Mouse (Mus musculus) spleen, adult 18-20 months (tissue): Measurements from ENCODE around the gene Anapc16.

Experiments
- DNase-seq, 2 experiments: peaks; one replicate each; pipeline ENCODE4 v3.0.0; 2022; ENCODE audit warnings: mixed read lengths in 2 of 2

Anapc16 gene

DNA sequence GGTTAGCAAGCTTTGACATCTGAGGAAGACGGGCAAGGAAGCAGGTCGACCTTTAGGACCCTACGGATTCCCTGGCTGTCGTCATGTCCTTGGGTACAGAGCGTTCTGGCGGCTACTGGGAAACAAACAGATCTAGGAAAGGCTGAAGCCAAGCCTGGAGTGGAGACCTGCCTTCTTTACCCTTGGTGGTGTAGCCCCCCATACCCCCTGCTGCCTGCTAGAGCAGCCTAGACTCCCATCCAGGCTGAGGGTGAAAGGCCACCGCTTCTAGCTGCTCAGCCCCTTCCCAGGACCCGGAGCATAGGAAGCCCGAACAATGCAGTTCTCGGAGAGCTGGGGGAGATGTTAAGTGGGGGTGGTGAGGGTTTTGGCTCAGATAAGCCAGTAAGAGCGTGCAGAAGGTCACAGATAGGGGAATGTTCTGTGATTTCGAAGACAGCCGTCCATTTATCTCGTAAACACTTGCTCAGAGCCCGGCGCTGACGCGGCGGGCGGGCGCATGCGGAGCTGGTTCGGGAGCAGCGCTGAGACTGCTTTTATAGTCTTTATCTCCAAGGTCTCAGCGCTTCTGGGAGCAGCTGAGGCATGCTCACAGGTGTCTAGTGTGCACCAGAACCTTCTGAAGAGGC is 33.0 kb downstream of the Anapc16 start:
- peak; percentile 41 to 44 for DNase-seq

DNA sequence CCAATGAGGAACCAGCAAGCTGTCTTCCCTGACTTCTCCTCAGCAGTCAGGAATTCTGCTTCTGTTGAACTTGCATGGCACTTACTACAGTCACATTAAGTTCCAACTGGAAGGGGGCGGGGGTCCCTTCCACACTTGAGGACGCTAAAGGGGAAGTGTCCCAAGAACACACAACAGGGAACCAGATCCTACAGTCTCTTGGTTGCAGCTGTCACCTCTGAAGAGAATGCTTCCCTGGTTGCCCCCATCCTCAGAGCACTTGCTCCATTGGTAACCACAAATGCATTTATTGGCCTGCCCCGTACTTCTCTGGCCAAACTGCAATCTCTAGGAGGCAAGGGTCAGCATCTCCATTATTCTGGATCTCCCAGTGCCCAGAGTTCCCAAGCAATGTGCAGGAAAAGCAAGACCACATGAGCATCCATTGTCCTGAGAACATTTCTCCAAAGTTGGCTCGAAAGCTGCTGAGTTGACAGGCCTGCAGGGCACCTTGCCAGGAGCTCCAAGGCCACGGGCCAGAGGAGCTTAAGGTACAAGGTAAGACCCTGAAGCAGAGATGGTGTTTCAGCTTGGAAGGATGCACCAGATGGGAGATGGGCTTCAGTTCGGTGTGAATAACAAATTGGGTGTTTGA is 35.5 kb downstream of the Anapc16 start:
- no peak for DNase-seq

DNA sequence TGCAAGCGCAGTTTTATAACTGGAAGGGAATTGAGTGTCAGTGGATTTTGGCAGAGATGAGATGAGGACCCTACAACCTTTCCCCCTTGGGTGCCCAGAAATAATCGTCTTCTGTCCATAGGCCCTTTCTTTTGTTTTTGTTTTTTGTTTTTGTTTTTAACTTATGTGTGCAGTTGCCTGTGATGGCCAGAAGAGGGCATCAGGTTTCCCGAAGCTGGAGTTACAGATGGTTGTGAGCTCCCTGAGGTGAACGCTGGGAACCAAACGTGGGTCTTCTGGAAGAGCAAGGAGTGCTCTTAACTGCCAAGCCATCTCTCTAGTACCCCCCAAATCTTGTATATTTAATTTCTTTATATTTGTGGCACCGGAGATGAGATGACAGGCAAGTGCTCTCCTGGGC is 36.2 kb downstream of the Anapc16 start:
- DNase-seq, result no peak

DNA sequence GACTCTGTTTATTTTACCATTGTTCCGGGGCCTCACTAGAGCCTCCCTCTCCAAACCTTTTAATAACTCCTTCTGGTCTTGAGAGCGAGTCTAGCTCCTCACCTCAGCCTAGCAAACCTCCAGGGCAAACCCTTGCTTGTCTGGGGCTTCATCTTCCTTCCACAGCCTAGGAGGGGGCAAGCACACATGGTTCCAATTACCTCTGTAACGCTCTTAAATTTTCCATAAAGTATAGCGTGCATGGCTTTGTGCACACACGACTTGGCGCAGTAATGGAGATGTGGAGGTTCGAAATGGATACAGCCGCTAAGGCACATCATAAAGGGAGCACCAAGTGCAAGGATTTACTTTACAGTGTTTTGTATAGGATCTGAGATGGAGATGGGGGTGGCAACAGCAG is 37.1 kb downstream of the Anapc16 start:
- no peak for DNase-seq

DNA sequence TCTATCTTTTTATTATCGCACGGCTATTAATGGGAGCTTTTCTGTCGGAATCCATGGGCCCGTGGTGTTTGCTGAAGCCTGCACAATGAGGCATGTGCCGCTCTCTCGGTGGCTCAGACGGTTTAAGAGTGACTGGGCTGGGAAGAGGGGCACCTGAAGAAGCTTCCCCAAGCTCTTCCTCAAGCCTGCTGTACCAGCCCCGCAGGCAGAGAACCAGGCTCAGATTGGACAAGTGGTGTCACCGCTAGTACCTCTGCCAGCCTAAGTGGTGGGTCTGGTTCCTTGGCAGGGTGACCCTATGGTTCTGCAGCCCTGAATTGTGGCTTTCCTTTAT is 37.6 kb downstream of the Anapc16 start:
- no peak for DNase-seq

DNA sequence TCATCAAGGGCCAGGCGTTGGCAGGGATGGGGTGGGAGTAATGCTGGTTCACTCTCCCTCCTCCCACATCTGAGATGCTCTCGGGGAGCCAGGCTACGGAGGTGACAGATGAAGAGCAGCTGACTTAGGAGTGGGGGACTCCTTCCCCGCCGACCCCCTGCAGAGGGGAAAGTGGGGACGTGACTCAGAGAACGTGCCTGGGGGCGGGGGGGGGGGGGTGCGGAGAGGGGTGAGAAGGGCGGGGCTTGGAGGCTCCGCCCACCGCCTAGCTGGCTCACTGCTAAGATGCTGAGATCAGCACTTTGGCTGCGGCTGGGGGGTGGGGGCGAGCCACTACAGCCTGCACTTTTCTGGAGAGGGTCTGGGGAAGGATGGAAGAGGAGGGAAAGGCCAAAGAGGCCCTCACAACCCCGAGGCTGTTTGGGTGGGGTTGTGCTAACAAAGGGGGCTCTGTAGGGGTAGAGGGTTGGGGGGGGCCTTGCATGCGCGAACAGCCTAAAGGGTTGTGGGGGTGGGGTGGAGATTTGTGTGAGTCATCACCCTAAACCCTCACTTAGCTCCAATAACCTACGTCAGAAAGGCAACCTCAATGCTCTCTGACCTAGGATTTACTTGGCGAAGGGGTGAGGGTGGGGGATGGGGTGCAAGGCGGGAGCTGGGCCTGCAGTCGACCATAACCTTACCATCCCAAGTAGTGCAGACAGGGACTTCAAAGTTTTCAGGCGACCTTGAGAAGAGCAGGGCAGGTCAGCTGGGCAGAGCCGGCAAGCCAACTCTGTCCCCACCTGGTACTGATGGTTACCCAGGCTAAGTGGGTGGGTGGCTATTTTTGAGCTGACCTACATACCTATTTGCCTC is 38.2 kb downstream of the Anapc16 start:
- DNase-seq, result no peak

DNA sequence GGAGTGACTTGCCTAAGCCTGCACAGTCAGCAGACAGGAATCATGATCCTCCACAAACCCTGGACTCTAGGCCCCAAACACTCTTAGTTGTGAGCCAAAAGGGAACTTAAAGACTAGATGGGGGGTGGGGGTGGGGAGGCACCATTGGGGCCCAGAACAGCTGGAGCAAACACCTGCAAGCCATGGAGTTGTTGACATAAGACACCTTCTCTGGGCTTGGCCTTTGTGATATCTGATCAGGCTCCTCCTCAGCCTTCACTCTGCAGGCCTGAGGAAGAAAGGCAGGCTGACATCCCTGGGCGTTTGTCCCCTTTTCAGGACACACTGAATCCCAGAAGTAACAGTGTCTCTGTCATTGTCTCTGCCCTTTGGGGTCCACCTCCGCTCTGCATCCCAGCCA is 39.3 kb downstream of the Anapc16 start:
- DNase-seq, result no peak

DNA sequence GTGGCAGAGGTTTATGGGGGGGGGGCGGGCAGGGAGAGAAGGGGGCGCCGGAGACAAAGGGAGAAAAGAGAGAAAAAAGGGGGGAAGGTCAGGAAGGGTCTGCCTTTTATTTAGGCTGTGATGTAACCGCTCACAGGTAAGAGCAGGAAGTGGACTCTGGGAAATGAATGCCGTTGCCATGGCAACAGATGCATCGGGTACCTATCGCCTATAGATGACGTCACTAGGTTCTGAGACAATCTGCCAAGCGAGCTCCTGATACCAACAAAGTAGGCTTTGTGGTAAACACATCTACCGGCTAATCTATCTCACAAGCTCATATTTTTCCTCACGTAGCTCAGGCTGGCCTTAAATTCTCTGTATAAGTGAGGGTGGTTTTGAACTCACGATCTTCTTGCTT is 43.4 kb downstream of the Anapc16 start:
- no peak for DNase-seq

DNA sequence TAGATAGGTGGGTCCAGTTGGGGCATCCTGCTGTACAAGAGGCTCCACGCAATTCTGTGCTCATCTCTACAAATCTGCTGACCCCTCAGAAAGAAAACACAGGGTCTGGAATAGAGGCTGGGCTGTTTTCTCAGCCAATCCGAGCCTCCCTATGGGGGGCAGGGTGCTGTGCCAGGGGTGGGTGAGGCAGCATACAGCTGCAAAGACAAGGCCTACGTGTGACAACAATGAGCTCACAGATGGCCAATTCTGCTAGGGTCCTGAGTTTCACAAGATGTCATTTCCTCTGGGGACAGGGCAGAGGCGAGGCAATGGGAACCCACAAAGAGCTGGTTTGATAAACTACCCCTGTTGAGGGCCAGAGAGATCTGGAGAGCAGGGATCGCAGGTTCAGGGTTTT is 44.5 kb downstream of the Anapc16 start:
- DNase-seq, result no peak

DNA sequence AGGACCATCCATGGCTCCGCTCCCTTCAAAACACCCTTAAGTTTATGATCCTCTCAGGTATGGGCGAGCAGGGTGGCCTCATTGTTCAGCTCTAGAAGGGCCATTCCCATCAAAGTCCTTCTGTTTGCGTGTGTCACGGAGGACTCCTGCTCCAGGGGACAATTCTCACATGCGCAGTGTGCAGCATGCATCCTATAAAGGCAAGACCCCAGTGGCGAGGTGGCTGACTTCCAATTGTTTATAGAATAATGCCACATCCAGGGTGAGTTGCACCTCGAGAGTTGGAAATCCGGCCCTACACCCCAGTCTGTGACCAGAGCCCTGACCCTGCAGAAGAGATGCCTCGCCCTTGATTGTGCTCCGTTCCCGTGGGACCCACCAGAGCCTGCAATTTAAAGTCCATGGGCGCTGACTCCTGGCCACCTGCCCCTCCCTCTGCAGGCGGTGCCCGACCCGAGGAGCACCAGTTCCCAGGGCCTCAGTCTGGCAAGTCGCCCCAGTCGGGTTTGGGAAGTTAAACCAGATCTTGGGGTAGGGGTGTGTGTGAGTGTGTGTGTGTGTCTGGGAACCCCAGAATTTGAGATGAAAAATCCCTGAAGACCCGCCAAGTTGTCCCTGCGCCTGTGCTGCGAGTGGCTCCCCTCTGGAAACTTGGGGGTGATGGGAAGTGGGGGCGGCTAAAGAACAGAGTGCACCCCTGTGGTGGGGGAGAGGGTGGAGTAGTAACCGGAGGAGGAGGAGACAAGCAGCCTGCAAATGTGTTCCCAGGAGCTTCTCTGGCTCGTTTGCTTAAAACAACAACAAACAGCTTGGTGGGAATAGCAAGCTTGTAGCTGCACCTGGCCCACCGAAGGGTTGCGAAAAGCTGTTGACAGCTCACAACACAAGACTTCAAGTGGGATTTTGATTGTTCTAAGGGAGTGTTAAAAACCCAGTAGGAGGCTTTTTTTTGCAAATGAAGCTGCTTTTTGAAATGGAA is 45.5 kb downstream of the Anapc16 start:
- peak in 1 of 2 experiments; percentile 11 for DNase-seq

DNA sequence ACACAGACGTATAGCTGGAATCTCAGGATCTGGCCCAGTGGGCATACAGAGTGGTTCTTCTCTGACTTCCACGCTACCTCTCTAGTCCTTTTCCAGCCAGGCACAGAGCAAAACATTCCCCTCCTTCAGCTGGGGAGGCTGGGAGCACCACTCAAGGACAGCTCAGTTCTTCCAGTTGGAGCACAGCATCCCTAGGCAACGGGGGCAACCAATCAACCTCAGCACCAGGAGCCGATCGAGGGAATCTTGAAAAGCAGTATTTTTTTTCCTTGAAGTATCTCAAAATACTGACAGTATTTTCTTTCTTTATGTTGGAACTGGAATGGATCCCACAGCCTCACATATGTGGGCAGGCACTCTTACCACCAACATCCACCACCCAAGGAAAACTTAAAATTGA is 46.3 kb downstream of the Anapc16 start:
- DNase-seq, result no peak

DNA sequence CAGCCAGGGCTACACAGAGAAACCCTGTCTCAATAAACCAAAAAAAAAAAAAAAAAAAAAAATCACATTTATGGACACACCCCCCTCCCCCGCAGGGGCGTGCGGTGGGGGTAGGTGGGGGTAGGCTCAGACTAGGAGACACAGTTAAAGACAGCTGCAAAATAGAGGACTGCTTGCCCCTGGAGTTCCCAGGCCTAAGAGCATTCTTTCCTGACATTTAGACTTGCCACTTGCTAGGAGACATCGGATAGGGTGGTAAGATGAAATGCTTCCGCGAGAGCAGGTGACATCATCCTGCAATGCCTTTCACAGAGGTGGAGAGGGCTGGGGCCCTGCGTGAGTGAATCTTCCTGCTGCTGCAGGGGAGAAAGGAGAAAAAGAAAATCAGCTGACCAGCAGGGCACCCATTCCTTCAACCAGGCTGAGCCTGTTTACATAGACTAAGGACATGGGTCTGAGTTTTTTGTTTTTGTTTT is 49.3 kb downstream of the Anapc16 start:
- no peak for DNase-seq

DNA sequence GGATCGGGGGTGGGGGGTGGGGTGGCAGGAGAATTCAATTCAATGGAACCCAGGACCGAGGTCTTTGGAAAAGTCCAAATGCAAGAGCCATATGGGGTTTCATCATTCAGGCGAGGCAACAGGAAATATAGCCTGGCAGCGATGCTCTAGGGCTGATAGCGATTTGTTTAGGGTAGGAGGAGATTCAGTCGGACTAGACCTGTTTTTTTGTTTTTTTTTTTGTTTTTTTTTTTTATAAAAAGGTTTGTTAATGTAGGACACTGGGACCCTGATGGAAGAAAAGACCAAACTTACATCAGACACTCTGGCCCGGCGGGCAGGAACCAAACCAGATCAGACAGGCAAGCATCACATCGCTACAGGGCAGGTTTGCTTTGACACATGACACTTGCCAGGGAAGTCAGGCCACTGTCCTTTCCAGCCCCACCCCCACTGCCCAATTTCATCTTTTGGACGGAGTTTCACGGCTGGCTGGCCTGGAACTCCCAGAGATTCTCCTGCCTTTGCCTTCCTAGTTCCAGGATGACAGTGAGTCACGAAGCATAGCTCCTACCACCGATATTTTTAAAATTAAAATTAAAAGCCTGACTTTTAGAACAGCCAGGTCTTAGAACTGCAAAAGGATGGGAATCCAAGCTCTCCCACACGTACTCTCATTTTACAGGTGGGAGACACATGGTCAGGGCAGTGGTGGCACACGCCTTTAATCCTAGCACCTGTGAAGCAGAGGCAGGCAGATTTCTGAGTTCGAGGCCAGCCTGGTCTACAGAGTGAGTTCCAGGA is 50.0 kb downstream of the Anapc16 start:
- DNase-seq, result peak in 1 of 2 experiments; percentile 30

DNA sequence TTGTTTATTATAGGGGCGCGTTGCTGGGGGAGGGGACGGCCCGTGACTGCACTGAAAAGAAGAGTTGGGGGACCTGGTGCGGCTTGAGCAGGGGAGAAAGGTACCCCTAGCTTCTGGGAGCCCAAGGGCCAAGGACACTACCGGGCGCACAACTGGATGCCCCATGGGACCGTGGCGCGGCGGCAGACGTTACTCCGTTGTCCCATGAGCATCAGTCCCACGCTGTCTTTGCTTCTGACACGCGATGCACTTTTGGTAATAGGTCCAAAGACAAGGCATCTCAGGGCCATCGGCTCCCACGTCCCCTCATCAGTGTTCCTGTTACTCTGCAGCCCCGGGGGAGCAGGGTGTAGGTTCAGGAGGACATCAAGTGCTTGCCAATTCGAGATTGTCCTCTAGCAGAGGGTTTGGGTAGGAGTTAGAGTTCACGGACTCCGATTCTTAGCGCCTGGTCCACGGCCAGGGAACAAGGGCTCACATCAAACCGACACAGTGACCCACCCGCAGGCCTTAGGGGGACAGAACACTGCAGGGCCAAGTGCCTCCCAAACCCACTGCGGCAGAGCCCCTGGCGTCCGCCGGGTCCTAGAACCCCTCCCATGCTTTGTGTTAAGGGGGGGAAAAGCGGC is 50.7 kb downstream of the Anapc16 start:
- DNase-seq, result peak in 1 of 2 experiments; percentile 45

DNA sequence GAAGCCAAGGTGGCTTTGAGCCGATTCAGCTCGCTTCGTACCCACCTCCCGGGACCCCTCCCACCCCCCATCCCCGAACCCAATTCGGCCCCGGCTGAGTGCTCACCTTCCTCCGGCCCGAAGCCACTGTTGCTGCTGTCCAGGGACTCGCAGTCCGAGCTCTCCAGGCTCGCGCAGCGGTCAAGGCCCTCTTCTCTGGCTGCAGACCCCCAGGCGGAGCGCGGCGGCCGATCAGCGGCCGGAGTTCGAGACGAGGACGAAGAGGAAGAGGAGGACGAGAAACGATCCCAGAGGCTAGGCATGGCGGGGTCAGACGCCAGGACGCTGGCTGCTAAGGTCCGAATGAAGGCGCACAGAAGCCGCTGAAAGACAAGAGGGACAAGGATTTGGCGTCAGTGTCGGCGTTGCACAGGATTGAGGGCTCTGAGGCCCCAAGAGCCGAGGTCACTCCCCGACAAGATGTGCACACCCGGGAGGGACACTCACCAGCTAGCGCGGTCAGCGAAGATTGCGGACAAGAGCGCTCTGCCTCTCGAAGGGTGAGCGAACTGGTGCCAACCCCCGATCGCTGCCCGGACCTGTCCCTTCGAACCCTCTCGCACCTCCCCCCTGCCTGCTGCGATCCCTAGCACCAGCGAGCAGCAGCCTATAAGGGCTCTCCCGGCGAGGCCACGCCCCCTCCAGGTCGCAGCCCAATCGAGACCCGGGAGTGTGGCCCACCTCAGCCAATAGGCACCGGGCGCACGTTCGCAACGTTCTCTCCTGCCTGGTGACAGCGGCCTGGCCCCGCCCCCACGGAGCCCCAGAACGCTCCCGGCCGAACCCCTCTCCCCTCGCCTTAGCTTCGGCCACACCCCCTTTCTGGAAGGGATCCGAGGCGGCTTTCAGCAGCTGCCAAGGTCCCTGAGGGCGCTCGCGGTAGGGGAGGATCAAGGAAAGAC is 51.5 kb downstream of the Anapc16 start, which contains the start of gene Ddit4:
Gene Ddit4, minus strand, starts transcription at position 624 of the 941 bp plus-strand sequence.
- DNase-seq, result peak; percentile 99 to 100

DNA sequence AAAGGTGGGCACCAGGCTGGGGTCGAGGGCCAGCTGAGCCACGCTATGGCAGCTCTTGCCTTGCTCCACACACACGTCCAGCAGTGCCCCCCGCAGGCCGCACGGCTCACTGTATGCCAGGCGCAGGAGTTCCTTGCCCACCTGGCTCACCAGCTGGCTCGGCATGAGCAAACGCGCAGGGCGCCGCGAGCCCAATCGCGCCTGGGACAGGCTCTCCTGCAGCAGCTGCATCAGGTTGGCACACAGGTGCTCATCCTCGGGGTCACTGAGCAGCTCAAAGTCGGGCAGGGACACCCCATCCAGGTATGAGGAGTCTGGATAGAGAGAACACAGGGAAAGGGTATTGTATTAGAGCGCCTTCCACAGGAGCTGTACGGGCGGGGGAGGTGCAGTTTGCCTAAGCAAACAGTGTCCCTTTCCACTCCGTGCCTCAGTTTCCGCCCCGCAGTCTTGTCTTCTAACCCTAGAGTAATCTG is 52.2 kb downstream of the Anapc16 start:
- DNase-seq, result peak; percentile 75 to 81

DNA sequence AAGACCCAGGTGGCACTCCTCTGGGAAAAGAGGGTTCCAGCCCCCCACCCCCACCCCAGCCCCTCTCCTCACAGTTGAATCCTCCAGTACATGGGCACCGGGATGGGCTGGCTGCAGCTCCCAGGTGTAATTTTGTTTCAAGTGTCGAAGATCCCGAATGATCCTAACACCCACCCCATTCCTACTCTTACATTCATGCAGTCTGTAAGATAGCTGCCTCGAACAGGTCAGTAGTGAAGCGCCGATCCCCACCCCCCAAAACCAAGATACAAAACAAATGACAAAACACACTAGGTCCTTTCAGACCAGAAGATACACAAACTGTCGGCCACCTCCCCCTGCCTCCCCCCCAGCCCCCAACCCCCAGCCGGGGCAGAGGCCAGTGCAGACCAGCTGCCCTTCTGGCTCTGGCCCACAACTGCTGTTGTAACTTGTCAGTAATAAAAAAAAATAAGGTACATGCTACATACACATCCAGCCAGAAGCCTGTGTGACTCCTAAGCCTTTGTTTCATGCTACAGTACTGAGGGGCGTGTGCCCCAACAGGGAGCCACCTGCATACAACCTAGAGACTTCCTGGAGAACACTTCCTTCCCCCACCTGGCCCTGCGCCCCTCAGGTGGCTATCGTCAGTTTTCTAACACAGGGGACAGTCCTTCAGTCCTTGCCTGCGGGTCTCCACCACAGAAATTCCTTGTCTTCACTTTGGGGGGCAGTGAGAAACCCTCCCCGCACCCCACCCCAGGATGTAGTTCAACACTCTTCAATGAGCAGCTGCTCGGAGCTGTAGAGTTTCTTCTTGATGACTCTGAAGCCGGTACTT is 52.9 kb downstream of the Anapc16 start:
- peak in 1 of 2 experiments; percentile 12 for DNase-seq

DNA sequence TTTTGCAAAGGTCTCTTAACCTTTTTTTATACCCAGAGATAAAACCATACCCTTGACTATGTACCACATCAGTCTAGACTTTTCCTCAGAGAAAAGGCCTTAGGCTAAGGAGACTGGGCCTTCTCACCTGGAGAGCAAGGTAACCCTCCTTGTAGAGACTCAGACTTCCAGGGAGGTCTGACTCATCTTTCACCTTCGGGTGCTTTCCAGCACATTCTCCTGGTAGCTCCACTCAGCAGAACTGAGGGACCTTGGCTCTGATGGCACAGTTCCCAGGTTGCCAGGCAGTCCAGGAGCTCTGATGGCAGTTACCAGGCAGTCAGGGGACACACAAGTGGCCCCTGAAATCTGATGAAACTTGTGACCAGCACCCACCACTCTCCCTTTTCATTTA is 53.7 kb downstream of the Anapc16 start:
- DNase-seq, result no peak
